Mouse (Mus musculus): ENCODE results near the gene Acvr1.
A peak's percentile ranks its signal among the peaks of the same experiment; 100 is the strongest.

Acvr1 gene

DNA sequence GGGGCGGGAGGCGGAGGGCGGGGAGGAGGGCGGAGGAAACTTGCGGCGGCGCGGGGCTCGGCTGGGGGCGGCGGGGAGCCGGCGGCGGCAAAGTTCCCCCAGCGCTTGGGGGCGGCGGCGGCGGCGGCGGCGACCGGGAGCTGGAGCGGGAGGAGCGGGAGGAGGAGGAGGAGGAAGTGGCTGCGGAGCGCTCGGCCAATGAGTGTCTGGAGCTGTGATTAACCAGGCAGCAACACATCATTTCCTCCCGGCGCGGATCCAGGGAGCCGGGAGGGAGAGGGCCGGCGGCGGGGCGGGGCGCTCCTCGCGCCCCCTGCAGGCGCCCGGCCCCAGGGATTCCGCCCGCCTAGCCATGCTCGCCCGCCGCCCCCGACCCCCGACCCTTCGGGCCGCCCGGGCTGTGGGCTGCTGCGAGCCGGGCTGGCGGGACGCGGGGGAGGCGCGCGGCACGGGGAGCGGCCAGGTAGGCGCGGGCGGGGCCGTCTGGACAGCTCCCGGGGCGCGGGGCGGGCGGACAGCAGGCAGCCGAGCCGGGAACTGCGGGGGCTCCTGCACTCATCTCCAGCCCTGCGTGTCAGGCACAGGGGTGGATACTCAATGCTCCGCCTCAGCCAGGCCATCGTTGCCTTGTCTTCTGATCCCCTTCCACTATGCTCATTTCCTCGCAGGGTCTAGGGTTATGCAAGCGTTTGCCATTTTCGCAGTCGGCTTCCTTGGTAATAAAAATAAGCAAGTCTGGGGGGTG is at the start of gene Acvr1, which contains the start of gene Upp2:
Gene Acvr1 (minus strand): TSS at position 92 of the 745 bp plus-strand sequence.
Gene Upp2 (plus strand): TSS at position 233 of the 745 bp plus-strand sequence.
- peak; percentile 89 for DNase-seq (ENCODE audit: low read depth, low spot score)

- DNase-seq (ENCODE audit: low read depth, low spot score): no peak
These were observed 48.8 kb upstream of the Acvr1 start for GRCm38 (mm10) chr2:58615766-58616165.

GRCm38 (mm10) chr2:58614851-58615250 is 47.9 kb upstream of the Acvr1 start:
- DNase-seq (ENCODE audit: low read depth, low spot score): no peak

GRCm38 (mm10) chr2:58613720-58614119 is 46.8 kb upstream of the Acvr1 start:
- DNase-seq (ENCODE audit: low read depth, low spot score): peak; percentile 49

GRCm38 (mm10) chr2:58604791-58605190 is 37.8 kb upstream of the Acvr1 start:
- no peak for DNase-seq (ENCODE audit: low read depth, low spot score)

DNA sequence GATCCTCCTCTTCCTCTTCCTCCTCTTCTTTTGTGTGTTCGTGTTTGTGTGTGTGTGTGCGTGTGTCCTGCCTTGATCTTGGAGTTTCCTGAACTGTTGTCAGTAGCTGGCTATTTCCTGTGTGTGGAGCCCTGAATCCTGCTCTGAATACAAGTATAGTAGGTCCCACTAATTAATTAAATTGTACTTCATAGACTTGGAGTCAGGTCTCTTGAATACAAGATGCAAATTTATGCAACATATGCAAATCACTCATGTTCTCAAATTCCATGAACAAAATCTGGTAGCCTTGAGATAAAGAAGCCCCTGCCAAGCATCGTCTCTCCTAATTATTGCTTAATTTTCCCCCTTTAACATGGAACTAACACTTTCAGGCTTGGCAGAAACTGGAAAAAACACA is 36.4 kb upstream of the Acvr1 start:
- no peak for DNase-seq (ENCODE audit: low read depth, low spot score)

- DNase-seq (ENCODE audit: low read depth, low spot score): no peak
These were observed 34.4 kb upstream of the Acvr1 start for GRCm38 (mm10) chr2:58601382-58601781.

DNA sequence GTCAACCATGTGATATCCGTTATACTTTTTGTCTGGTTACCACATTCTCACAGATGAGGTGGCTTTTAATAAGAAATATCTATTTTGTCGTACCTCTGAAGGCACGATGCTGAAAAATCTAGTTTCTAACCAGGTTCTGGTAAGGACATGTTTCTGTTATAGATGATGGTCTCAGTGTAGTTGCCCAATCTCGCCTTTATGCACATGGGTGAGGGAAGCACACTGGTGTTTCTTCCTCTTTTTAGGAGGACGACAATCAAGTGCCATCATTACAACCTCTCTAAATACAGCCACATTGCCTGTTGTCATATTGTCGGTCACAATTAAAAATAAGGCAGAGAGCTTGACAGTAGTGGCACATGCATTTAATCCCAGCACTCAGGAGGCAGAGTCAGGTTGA is 32.7 kb upstream of the Acvr1 start:
- no peak for DNase-seq (ENCODE audit: low read depth, low spot score)

- no peak for DNase-seq (ENCODE audit: low read depth, low spot score)
These were observed 30.6 kb upstream of the Acvr1 start for GRCm38 (mm10) chr2:58597556-58597955.

GRCm38 (mm10) chr2:58596774-58597342 is 29.9 kb upstream of the Acvr1 start:
- no peak for DNase-seq (ENCODE audit: low read depth, low spot score)

DNA sequence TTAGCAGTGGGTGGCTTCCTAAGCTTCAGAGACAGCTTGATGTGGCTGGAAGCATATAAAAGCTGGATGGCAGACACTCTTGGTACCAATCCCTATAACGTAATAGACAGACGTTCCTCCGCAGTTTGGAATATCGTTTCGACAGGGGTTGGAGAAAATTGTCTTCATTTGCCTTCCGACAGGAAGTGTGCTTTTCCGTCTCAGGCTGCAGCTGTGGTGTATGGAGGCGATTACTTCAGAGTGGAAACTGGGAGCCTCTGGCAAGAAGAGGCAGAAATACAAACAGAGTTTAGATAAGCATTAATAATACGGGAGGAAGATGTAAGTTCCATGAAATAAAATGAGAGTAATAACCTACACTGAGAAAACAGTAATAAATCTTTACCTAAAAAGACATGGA is 28.4 kb upstream of the Acvr1 start:
- DNase-seq (ENCODE audit: low read depth, low spot score): no peak

- no peak for DNase-seq (ENCODE audit: low read depth, low spot score)
These were observed 23.1 kb upstream of the Acvr1 start for GRCm38 (mm10) chr2:58590055-58590454.

DNA sequence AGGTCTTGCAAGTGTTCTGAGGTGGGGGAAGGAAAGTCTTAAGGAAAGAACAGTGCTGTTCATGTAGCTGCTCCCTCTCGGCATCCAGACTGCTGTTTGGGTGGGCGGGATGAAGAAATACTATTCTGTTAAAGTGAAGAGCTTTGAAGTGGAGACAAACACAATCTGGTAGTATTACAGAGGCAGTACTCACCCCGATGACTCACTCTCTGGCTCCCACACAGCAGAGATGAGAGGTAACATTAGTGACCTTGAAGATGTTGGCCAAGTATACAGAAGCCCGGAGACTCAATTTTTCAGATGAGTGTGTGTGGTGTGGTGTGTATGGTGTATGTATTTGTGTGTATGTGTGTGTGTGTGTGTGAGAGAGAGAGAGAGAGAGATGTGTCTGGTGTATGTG is 22.7 kb upstream of the Acvr1 start:
- DNase-seq (ENCODE audit: low read depth, low spot score): no peak

DNA sequence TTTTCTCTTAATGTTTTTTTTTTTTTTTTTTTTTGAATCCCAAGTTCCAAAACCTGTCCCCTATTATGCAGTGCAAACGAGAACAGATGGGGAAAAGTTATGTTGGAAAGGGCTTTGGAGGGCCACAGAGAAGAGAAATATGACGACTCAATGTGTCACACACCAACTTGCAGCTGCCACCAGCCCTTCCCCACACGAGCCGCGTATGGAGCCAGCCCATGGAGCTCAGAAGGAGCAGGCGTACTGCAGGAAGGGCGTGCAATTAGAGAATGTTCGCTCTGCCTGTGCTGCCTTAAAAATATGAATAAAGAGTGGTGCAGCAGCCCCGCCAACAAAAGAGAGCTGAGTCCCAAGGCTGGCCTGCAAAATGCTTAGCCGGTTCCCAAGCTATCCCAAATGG is 19.4 kb upstream of the Acvr1 start:
- peak; percentile 82 for DNase-seq (ENCODE audit: low read depth, low spot score)

GRCm38 (mm10) chr2:58574167-58574566 is 7.2 kb upstream of the Acvr1 start:
- no peak for DNase-seq (ENCODE audit: low read depth, low spot score)

DNA sequence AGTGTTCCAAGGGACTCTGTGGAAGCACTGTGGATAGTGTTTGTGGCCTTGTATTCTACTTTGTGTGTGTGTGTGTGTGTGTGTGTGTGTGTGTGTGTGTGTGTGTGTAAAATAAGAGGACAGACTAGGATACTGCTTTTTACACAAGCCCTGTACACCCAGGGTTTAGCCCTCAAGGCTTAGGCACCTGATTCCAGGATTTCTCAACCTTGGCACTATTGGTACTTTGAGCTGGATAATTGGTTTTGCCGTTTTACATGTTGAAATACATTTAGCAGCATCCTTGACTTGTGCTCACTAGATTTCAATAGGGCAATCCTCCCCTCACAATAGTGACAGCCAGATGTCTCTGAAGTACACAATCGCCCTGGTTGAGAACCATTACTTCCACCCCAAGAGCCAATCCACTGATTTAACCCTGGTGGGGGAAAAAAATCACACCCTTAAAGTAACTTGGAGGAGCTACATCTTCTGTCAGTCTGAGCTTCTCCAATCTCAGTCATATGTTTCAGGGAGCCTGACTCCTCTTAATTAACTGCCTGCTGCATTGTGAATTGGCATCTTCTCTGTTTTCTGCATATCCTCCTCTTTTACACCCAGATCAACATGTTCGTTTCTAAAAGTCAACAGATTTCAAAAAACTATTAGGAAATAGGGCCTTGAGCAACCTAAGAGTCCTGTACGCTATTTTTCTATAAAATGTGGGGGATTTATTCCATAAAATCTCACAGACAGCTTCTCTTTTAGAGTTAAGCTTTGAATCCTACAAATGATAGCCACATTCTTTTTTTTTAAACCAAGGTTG is 2.1 kb upstream of the Acvr1 start:
- no peak for DNase-seq (ENCODE audit: low read depth, low spot score)

GRCm38 (mm10) chr2:58567866-58568719 is 1.1 kb upstream of the Acvr1 start:
- no peak for DNase-seq (ENCODE audit: low read depth, low spot score)

DNA sequence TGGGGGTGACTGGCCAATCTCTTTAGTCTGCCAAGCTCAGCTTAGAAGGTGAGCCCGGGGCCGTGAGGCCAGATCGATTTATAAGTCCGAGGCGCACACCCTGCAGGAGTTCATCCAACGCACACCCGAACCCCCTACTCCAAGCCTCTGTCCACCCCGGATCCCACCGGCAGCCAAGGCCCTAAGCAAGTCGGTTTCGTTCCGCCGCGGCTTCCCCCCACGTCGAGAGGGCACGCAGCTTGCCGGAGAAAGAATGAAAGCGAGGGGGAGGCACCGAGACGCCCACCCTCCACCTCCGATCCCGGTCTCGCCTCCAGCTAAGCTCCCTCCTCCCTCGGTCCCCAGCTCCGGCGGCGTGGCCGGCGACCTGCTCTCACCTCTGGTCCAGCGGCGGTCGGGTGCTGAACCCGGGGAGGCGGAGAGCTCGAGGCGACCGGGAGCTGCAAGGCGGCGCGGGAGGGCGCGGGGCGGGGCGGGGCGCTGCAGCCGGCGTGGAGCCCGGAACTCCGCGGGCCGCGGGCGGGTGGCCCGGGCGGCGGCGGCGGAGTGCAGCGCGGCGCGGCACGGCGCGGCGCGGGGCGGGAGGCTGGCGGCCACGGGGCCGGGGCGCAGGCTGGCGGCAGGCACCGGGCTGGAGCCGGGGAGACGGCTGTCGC is 419 bp downstream of the Acvr1 start:
- no peak for DNase-seq (ENCODE audit: low read depth, low spot score)

- DNase-seq (ENCODE audit: low read depth, low spot score): no peak
These were observed 928 bp downstream of the Acvr1 start for GRCm38 (mm10) chr2:58566049-58566409.

- DNase-seq (ENCODE audit: low read depth, low spot score): peak; percentile 83
These were observed 1.7 kb downstream of the Acvr1 start for GRCm38 (mm10) chr2:58565267-58565666.

- DNase-seq (ENCODE audit: low read depth, low spot score): no peak
These were observed 4.8 kb downstream of the Acvr1 start for GRCm38 (mm10) chr2:58562137-58562536.

Measured in telencephalon, adult 2 months (tissue).